Mouse (Mus musculus): ENCODE measurements around the gene Tmem135. TPM values are rescaled to one million over a fixed set of nuclear protein-coding genes. Genes with fewer than 3 reads are reported as not detected.

Gene Tmem135
- 7.4 and 8.8 TPM in 2 replicates for total RNA-seq (2012; rRNA removed)
- polyA plus RNA-seq (2012; ENCODE audit: insufficient read depth in 1 of 2, insufficient read length in 2 of 2, low read depth in 1 of 2, low replicate concordance in 2 of 2, missing spikeins in 1 of 2): 10 to 100 TPM in 1 of 2 experiments, not detected in 1; 33.9 TPM

- no peaks in the 10 kb centered on the region; the same call in 1 of the 2 replicates for H3K79me2 ChIP-seq (ENCODE audit: control insufficient read depth, insufficient read depth, low read length, poor library complexity)
- H3K9ac ChIP-seq (ENCODE audit: control insufficient read depth, low read depth, low read length, poor library complexity, severe bottlenecking): peak within 1 kb of the TSS; percentile 65
- no peaks in the 10 kb centered on the region for H3K9me3 ChIP-seq (replicated peaks; ENCODE audit: insufficient read depth, low read length)
- TF ChIP-seq MYB (IDR thresholded peaks at IDR 0.05; ENCODE audit: low read depth, low read length): no peak
- no peak for TF ChIP-seq MAX (IDR thresholded peaks at IDR 0.05; ENCODE audit: low read length)
- 0 out of 6 replicates have a peak, but pooled peaks of 1 of the 3 experiments have one; percentile 4 for TF ChIP-seq CTCF (IDR thresholded peaks at IDR 0.05 in 2 of 3, conservative IDR thresholded peaks at IDR 0.05 in 1 of 3; ENCODE audit: control insufficient read depth in 1 of 3, insufficient read depth in 1 of 3, low read depth in 2 of 3, low read length in 3 of 3, poor library complexity in 1 of 3, severe bottlenecking in 1 of 3)
- 0 out of 2 replicates have a peak, but pooled peaks have one; percentile 19 for TF ChIP-seq SIN3A (IDR thresholded peaks at IDR 0.05; ENCODE audit: low read length)
- H3K4me1 ChIP-seq (ENCODE audit: control insufficient read depth in 1 of 2, insufficient read depth in 2 of 2, low read length in 2 of 2): peaks cover 0 to 4% of the 10 kb centered on the region in 2 experiments; a peak in 1 of 4 replicates
- no peak within 1 kb of the TSS for H3K27ac ChIP-seq (ENCODE audit: control insufficient read depth, low read depth, low read length)
- no peaks in the 10 kb centered on the region for H3K36me3 ChIP-seq (ENCODE audit: control insufficient read depth in 1 of 2, insufficient read depth in 2 of 2, low read length in 2 of 2)
- peak; percentile 92 for DNase-seq (ENCODE audit: low read depth, low spot score)
- H3K27me3 ChIP-seq (ENCODE audit: control insufficient read depth in 1 of 2, insufficient read depth in 2 of 2, low read length in 2 of 2): peaks cover 6 to 7% of the 10 kb centered on the region in 2 experiments; a peak in 3 of 4 replicates
- peak within 1 kb of the TSS; percentile 70 to 77 for H3K4me3 ChIP-seq (ENCODE audit: control insufficient read depth in 1 of 2, insufficient read depth in 1 of 2, low read depth in 2 of 2, low read length in 2 of 2)
Measured at GRCm38 (mm10) chr7:89404081-89404733, at the start of gene Tmem135, which contains the start of gene Fzd4. Gene Tmem135, minus strand, starts transcription at chr7:89404222. Gene Fzd4, plus strand, starts transcription at chr7:89404355.

GRCm38 (mm10) chr7:89450312-89450711 is 46.3 kb upstream of the Tmem135 start:
- Histone ChIP-seq H3K4me3 (ENCODE audit: control insufficient read depth in 1 of 2, insufficient read depth in 1 of 2, low read depth in 2 of 2, low read length in 2 of 2) (no peak overlapping the region), H3K27me3 (ENCODE audit: control insufficient read depth in 1 of 2, insufficient read depth in 2 of 2, low read length in 2 of 2) (no peaks in the 10 kb centered on the region; a peak in 1 of 4 replicates), H3K36me3 (ENCODE audit: control insufficient read depth in 1 of 2, insufficient read depth in 2 of 2, low read length in 2 of 2) (no peaks in the 10 kb centered on the region), H3K27ac (ENCODE audit: control insufficient read depth, low read depth, low read length) (no peak overlapping the region), H3K4me1 (ENCODE audit: control insufficient read depth in 1 of 2, insufficient read depth in 2 of 2, low read length in 2 of 2) (no peaks in the 10 kb centered on the region), H3K9ac (ENCODE audit: control insufficient read depth, low read depth, low read length, poor library complexity, severe bottlenecking) (no peak overlapping the region), H3K79me2 (ENCODE audit: control insufficient read depth, insufficient read depth, low read length, poor library complexity) (no peaks in the 10 kb centered on the region), H3K9me3 (replicated peaks; ENCODE audit: insufficient read depth, low read length) (no peaks in the 10 kb centered on the region)
- no peak for TF ChIP-seq TBP (IDR thresholded peaks at IDR 0.05; ENCODE audit: low read depth, low read length)
- no peak for TF ChIP-seq GABPA (IDR thresholded peaks at IDR 0.05; ENCODE audit: low read depth, low read length)
- TF ChIP-seq MAZ (IDR thresholded peaks at IDR 0.05; ENCODE audit: low read depth, low read length): no peak
- no peak for TF ChIP-seq NRF1 (IDR thresholded peaks at IDR 0.05; ENCODE audit: insufficient read depth, low read depth, low read length, poor library complexity, severe bottlenecking)
- no peak for DNase-seq (ENCODE audit: low read depth, low spot score)

- Histone ChIP-seq H3K4me1 (ENCODE audit: control insufficient read depth in 1 of 2, insufficient read depth in 2 of 2, low read length in 2 of 2) (no peaks in the 10 kb centered on the region), H3K4me3 (ENCODE audit: control insufficient read depth in 1 of 2, insufficient read depth in 1 of 2, low read depth in 2 of 2, low read length in 2 of 2) (no peak overlapping the region), H3K27me3 (ENCODE audit: control insufficient read depth in 1 of 2, insufficient read depth in 2 of 2, low read length in 2 of 2) (no peaks in the 10 kb centered on the region; a peak in 1 of 4 replicates), H3K36me3 (ENCODE audit: control insufficient read depth in 1 of 2, insufficient read depth in 2 of 2, low read length in 2 of 2) (no peaks in the 10 kb centered on the region), H3K27ac (ENCODE audit: control insufficient read depth, low read depth, low read length) (no peak overlapping the region), H3K9me3 (replicated peaks; ENCODE audit: insufficient read depth, low read length) (no peaks in the 10 kb centered on the region), H3K9ac (ENCODE audit: control insufficient read depth, low read depth, low read length, poor library complexity, severe bottlenecking) (no peak overlapping the region), H3K79me2 (ENCODE audit: control insufficient read depth, insufficient read depth, low read length, poor library complexity) (no peaks in the 10 kb centered on the region)
- DNase-seq (ENCODE audit: low read depth, low spot score): no peak
- no peak for TF ChIP-seq EP300 (IDR thresholded peaks at IDR 0.05; ENCODE audit: low read depth in 1 of 2, low read length in 2 of 2)
- TF ChIP-seq MYB (IDR thresholded peaks at IDR 0.05; ENCODE audit: low read depth, low read length): no peak
- no peak for TF ChIP-seq MXI1 (IDR thresholded peaks at IDR 0.05; ENCODE audit: low read depth, low read length)
- TF ChIP-seq USF1 (IDR thresholded peaks at IDR 0.05; ENCODE audit: low read depth, low read length): no peak
- no peak for TF ChIP-seq POLR2AphosphoS2 (IDR thresholded peaks at IDR 0.05; ENCODE audit: low read length)
- no peak for TF ChIP-seq KAT2A (conservative IDR thresholded peaks at IDR 0.05; ENCODE audit: low read depth, low read length)
- TF ChIP-seq SIN3A (IDR thresholded peaks at IDR 0.05; ENCODE audit: low read length): no peak
- no peak for TF ChIP-seq ZKSCAN1 (IDR thresholded peaks at IDR 0.05; ENCODE audit: low read depth, low read length)
- no peak for TF ChIP-seq MAZ (IDR thresholded peaks at IDR 0.05; ENCODE audit: low read depth, low read length)
- no peak for TF ChIP-seq CHD1 (IDR thresholded peaks at IDR 0.05; ENCODE audit: low read depth, low read length)
Measured at GRCm38 (mm10) chr7:89445137-89445536, 41.1 kb upstream of the Tmem135 start.
